Mouse (Mus musculus) cerebellum, adult 2 months (tissue): ENCODE data around the gene Gm13199.

Source experiments
- CTCF ChIP-seq: fragments of 200-500 bp; IDR thresholded peaks from 2 replicates; pipeline ENCODE4 v1.5.1; 2011; ENCODE audit warnings: low read depth, mild to moderate bottlenecking, control low read depth, low read length, moderate library complexity, borderline replicate concordance; ENCODE audit not compliant: insufficient read depth
- POLR2A ChIP-seq: fragments of 200-500 bp; IDR thresholded peaks from 2 replicates; pipeline ENCODE4 v1.6.1; 2011; ENCODE audit warnings: low read length, control low read depth, borderline replicate concordance; ENCODE audit not compliant: insufficient read depth

DNA sequence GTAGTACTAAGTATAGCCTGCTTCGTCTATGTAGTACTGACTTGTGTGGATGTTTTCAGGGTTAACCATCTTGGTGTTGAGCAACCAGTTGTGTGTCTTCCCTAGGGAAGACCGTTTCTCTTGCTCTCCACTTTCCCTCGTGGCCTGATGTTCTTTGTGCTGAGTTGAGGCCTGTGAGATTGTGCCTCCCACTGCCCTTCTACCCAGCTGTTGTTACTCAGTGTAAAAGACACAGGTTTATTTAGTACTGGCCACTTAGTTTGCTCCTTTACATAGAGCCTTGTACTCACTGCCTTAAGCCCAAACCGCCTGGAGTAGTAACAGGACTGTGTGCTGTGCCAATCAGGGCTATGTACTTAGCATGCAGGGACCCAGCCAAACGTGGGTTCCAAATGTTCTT, 10.9 kb downstream of the Gm13199 start:
- no peak for TF ChIP-seq CTCF
- no peak for TF ChIP-seq POLR2A
